Mouse (Mus musculus): Measurements from ENCODE around the gene Vmn1r165.
"Not testable (repeated sequence)": the region's sequence is repeated elsewhere in the genome, so short reads cannot be mapped to it uniquely, and the experiment has no call there.

Vmn1r165 gene

DNA sequence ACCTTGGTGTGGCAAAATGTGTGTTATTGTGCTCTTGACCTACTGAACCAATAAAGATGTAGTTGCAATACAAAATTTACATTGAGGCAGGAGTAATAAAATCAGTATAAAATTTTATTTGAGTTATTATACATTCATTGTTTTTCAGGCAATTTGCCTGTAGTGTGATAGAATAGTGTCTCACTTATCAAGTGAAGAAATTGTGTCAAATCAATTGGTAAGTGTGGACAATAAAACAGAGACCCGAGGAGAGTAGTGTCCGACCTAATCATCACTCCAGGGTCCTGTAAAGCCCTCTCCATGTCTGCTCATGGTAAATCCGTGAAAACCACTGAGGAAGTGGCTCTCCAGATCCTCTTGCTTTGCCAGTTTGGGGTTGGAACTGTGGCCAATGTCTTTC, at the start of gene Vmn1r165:
TSS of gene Vmn1r165 (plus strand) at position 301 of the 400 bp plus-strand sequence.
- not testable (repeated sequence) for DNase-seq

- not testable (repeated sequence) for DNase-seq
These were observed 34.5 kb downstream of the Vmn1r165 start, which contains the start of gene Vmn1r166 for GRCm38 (mm10) chr7:23251582-23251981. TSS of gene Vmn1r166 (minus strand) at chr7:23251682.

Data from cerebellum, postnatal 10 days (tissue).